Mouse (Mus musculus) testis, adult 2 months (tissue): ENCODE measurements around the gene Cmip. TPM values are rescaled to one million over a fixed set of nuclear protein-coding genes. Genes with fewer than 3 reads are reported as not detected.

Source experiments
- H3K27ac ChIP-seq: fragments of 200-500 bp; 2 replicates; pipeline ENCODE4 v1.5.1; 2012; ENCODE audit warnings: low read depth, low read length; ENCODE audit not compliant: control insufficient read depth, insufficient read depth
- H3K27me3 ChIP-seq: fragments of 200-500 bp; 2 replicates; pipeline ENCODE4 v1.6.1; 2012; ENCODE audit warnings: mild to moderate bottlenecking, low read length, moderate library complexity; ENCODE audit not compliant: control insufficient read depth, insufficient read depth
- H3K36me3 ChIP-seq: fragments of 200-500 bp; 2 replicates; pipeline ENCODE4 v1.6.1; 2012; ENCODE audit warnings: mild to moderate bottlenecking, low read length; ENCODE audit not compliant: control insufficient read depth, insufficient read depth
- H3K4me1 ChIP-seq: fragments of 200-500 bp; 2 replicates; pipeline ENCODE4 v1.6.1; 2012; ENCODE audit warnings: low read length; ENCODE audit not compliant: control insufficient read depth, insufficient read depth
- H3K4me3 ChIP-seq: fragments of 200-500 bp; 2 replicates; pipeline ENCODE4 v1.5.1; 2012; ENCODE audit warnings: low read depth, mild to moderate bottlenecking, low read length, moderate library complexity, mixed read lengths; ENCODE audit not compliant: control insufficient read depth
- CTCF ChIP-seq: fragments of 200-500 bp; IDR thresholded peaks from 2 replicates; pipeline ENCODE4 v1.5.1; 2012; ENCODE audit warnings: low read depth, mild to moderate bottlenecking, inconsistent platforms, low read length, moderate library complexity; ENCODE audit not compliant: control insufficient read depth, insufficient read depth, insufficient replicate concordance
- POLR2A ChIP-seq: fragments of 200-500 bp; IDR thresholded peaks from 2 replicates; pipeline ENCODE4 v1.6.1; 2012; ENCODE audit warnings: low read depth, mild to moderate bottlenecking, inconsistent platforms, low read length, moderate library complexity; ENCODE audit not compliant: control insufficient read depth
- polyA plus RNA-seq: library from polyadenylated mRNA; depleted of rRNA; stranded (reverse); fragments of >200 nt; gene quantifications from 2 replicates; pipeline ENCODE4 v1.2.3, GENCODE M21; 2012; rRNA removed

Gene Cmip
- polyA plus RNA-seq, result 10.5 and 11.0 TPM in 2 replicates

- no peaks in the 10 kb centered on the region for H3K27me3 ChIP-seq
- peak within 1 kb of the TSS; percentile 27 for H3K27ac ChIP-seq
- peak within 1 kb of the TSS; percentile 91 for H3K4me3 ChIP-seq
- H3K4me1 ChIP-seq, result peaks cover 14% of the 10 kb centered on the region
- TF ChIP-seq POLR2A, result 0 out of 2 replicates have a peak, but pooled peaks have one; percentile 17
- no peak for TF ChIP-seq CTCF
- H3K36me3 ChIP-seq, result no peaks in the 10 kb centered on the region
These were observed at the start of gene Cmip for GRCm38 (mm10) chr8:117257029-117257820. TSS of gene Cmip (plus strand) at chr8:117257064.

GRCm38 (mm10) chr8:117209150-117209549 lies 47.7 kb upstream of the Cmip start:
- Histone ChIP-seq H3K36me3 (no peaks in the 10 kb centered on the region), H3K27ac (no peak overlapping the region), H3K4me3 (no peak overlapping the region), H3K4me1 (no peaks in the 10 kb centered on the region), H3K27me3 (no peaks in the 10 kb centered on the region)
- TF ChIP-seq CTCF (no peak), POLR2A (no peak)

GRCm38 (mm10) chr8:117212100-117212499 lies 44.8 kb upstream of the Cmip start:
- Histone ChIP-seq H3K27me3 (no peaks in the 10 kb centered on the region), H3K36me3 (no peaks in the 10 kb centered on the region), H3K4me1 (no peaks in the 10 kb centered on the region), H3K4me3 (peak overlapping the region; percentile 55), H3K27ac (no peak overlapping the region)
- TF ChIP-seq CTCF (no peak), POLR2A (no peak)

GRCm38 (mm10) chr8:117217724-117218123 lies 39.1 kb upstream of the Cmip start:
- no peak for TF ChIP-seq CTCF
- no peak for TF ChIP-seq POLR2A
- Histone ChIP-seq H3K4me1 (no peaks in the 10 kb centered on the region), H3K27me3 (no peaks in the 10 kb centered on the region), H3K36me3 (no peaks in the 10 kb centered on the region), H3K4me3 (no peak overlapping the region), H3K27ac (no peak overlapping the region)

GRCm38 (mm10) chr8:117222396-117222795 lies 34.5 kb upstream of the Cmip start:
- Histone ChIP-seq H3K4me3 (no peak overlapping the region), H3K27ac (no peak overlapping the region), H3K36me3 (no peaks in the 10 kb centered on the region), H3K27me3 (no peaks in the 10 kb centered on the region), H3K4me1 (peaks cover 2% of the 10 kb centered on the region; the same call in 1 of the 2 replicates)
- TF ChIP-seq POLR2A (no peak), CTCF (no peak)

- H3K4me1 ChIP-seq, result peaks cover 2% of the 10 kb centered on the region; the same call in 1 of the 2 replicates
- no peaks in the 10 kb centered on the region for H3K27me3 ChIP-seq
- no peak overlapping the region for H3K27ac ChIP-seq
- H3K4me3 ChIP-seq, result peak overlapping the region; percentile 73
- no peak for TF ChIP-seq POLR2A
- peak; percentile 90; the same call in 1 of the 2 replicates for TF ChIP-seq CTCF
- no peaks in the 10 kb centered on the region for H3K36me3 ChIP-seq
These were observed 32.2 kb upstream of the Cmip start for GRCm38 (mm10) chr8:117224630-117225029.

- TF ChIP-seq CTCF (no peak), POLR2A (no peak)
- Histone ChIP-seq H3K27me3 (no peaks in the 10 kb centered on the region), H3K4me1 (peaks cover 2% of the 10 kb centered on the region; the same call in 1 of the 2 replicates), H3K4me3 (no peak overlapping the region), H3K27ac (no peak overlapping the region), H3K36me3 (no peaks in the 10 kb centered on the region)
These were observed 30.6 kb upstream of the Cmip start for GRCm38 (mm10) chr8:117226306-117226705.
